Mouse (Mus musculus): ENCODE measurements around the gene Zbtb9. TPM values are rescaled to one million over a fixed set of nuclear protein-coding genes. Genes with fewer than 3 reads are reported as not detected.

Gene Zbtb9
- total and polyA plus RNA-seq, 2 experiments from 2014 or later = 6.6 to 16.1 TPM

GRCm38 (mm10) chr17:27039432-27040102, 66.6 kb downstream of the Zbtb9 start:
- no peaks in the 10 kb centered on the region for H3K9me3 ChIP-seq (ENCODE audit: low read length)
- H3K9ac ChIP-seq (replicated peaks; ENCODE audit: low read length, poor library complexity, severe bottlenecking) = no peak overlapping the region
- 70% methylated on average over 10 of the region's 10 CpGs for WGBS
- no peak overlapping the region for H3K4me2 ChIP-seq (ENCODE audit: low read depth, low read length, poor library complexity, severe bottlenecking)
- no peak overlapping the region for H3K27ac ChIP-seq (ENCODE audit: low read depth, low read length)
- DNase-seq (ENCODE audit: low spot score) (no peak), ATAC-seq (ENCODE audit: low FRiP score) (no peak)
- H3K4me3 ChIP-seq (ENCODE audit: low read depth, low read length) = no peak overlapping the region
- no peak for TF ChIP-seq CTCF (IDR thresholded peaks at IDR 0.05)
- no peaks in the 10 kb centered on the region for H3K27me3 ChIP-seq (ENCODE audit: insufficient read depth, low read length)
- 0 out of 2 replicates have a peak, but pooled peaks cover 6% of the 10 kb centered on the region for H3K4me1 ChIP-seq (ENCODE audit: insufficient read depth, low read length)
- H3K36me3 ChIP-seq (ENCODE audit: insufficient read depth, low read length) = no peaks in the 10 kb centered on the region

DNA sequence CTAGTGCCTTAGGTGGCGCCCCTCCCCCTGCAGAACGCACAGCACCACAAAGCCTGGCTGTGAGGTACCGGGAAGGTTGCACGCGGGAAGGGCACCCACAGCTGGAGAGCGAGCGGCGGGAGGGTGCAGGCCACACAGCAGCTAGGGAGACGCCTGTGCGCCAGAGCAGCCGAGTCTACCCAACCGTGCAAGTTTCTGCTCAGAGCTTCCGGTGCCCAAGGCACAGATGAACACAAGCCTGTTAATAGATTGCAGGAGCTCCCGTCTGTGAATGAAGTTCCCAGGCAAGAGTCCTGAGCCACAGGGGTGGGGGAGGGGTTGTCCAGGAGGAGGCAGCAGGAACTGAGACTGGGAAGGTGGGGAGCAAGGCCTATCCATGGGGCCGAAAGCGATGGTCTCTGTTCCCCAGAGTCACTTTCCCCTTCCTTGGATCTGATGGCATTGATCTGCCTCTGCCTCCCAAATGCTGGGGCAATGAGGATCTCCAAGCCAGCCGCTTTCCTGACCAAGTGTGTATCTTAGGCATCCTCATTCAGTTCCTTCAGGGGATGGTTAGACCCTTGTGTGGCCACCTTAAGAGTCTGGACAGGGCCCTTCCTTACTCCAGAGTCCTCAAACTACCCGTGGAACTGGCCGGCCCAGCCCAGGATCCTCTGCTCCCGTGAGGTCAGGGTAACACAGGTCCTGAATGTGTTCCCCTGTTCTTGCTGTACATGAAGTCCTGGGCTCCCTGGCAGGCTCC, 67.5 kb downstream of the Zbtb9 start:
- Histone ChIP-seq H3K9ac (replicated peaks; ENCODE audit: low read length, poor library complexity, severe bottlenecking) (no peak overlapping the region), H3K27me3 (ENCODE audit: insufficient read depth, low read length) (no peaks in the 10 kb centered on the region), H3K4me2 (ENCODE audit: low read depth, low read length, poor library complexity, severe bottlenecking) (peak overlapping the region; percentile 26), H3K4me1 (ENCODE audit: insufficient read depth, low read length) (0 out of 2 replicates have a peak, but pooled peaks cover 6% of the 10 kb centered on the region), H3K9me3 (ENCODE audit: low read length) (no peaks in the 10 kb centered on the region), H3K27ac (ENCODE audit: low read depth, low read length) (no peak overlapping the region), H3K4me3 (ENCODE audit: low read depth, low read length) (no peak overlapping the region), H3K36me3 (ENCODE audit: insufficient read depth, low read length) (no peaks in the 10 kb centered on the region)
- no peak for TF ChIP-seq CTCF (IDR thresholded peaks at IDR 0.05)
- ATAC-seq (ENCODE audit: low FRiP score) = no peak
- no peak for DNase-seq (ENCODE audit: low spot score)
- 17% methylated on average over 20 of the region's 20 CpGs for WGBS

- no peaks in the 10 kb centered on the region for H3K27me3 ChIP-seq (ENCODE audit: insufficient read depth, low read length)
Measured at GRCm38 (mm10) chr17:27041046-27041786, 68.2 kb downstream of the Zbtb9 start.

GRCm38 (mm10) chr17:27041787-27042055, 68.8 kb downstream of the Zbtb9 start:
- ATAC-seq (ENCODE audit: low FRiP score) (no peak), DNase-seq (ENCODE audit: low spot score) (no peak)
- Histone ChIP-seq H3K27ac (ENCODE audit: low read depth, low read length) (no peak overlapping the region), H3K27me3 (ENCODE audit: insufficient read depth, low read length) (no peaks in the 10 kb centered on the region), H3K9me3 (ENCODE audit: low read length) (no peaks in the 10 kb centered on the region), H3K4me1 (ENCODE audit: insufficient read depth, low read length) (0 out of 2 replicates have a peak, but pooled peaks cover 6% of the 10 kb centered on the region), H3K9ac (replicated peaks; ENCODE audit: low read length, poor library complexity, severe bottlenecking) (no peak overlapping the region), H3K36me3 (ENCODE audit: insufficient read depth, low read length) (no peaks in the 10 kb centered on the region), H3K4me2 (ENCODE audit: low read depth, low read length, poor library complexity, severe bottlenecking) (no peak overlapping the region), H3K4me3 (ENCODE audit: low read depth, low read length) (no peak overlapping the region)
- 82% methylated on average over 2 of the region's 2 CpGs for WGBS
- no peak for TF ChIP-seq CTCF (IDR thresholded peaks at IDR 0.05)

More at GRCm38 (mm10) chr17:27041046-27041786, 68.2 kb downstream of the Zbtb9 start:
- Histone ChIP-seq H3K4me1 (ENCODE audit: insufficient read depth, low read length) (0 out of 2 replicates have a peak, but pooled peaks cover 6% of the 10 kb centered on the region), H3K27ac (ENCODE audit: low read depth, low read length) (no peak overlapping the region), H3K9me3 (ENCODE audit: low read length) (no peaks in the 10 kb centered on the region), H3K36me3 (ENCODE audit: insufficient read depth, low read length) (no peaks in the 10 kb centered on the region), H3K4me3 (ENCODE audit: low read depth, low read length) (no peak overlapping the region), H3K4me2 (ENCODE audit: low read depth, low read length, poor library complexity, severe bottlenecking) (no peak overlapping the region), H3K9ac (replicated peaks; ENCODE audit: low read length, poor library complexity, severe bottlenecking) (no peak overlapping the region)
- no peak for ATAC-seq (ENCODE audit: low FRiP score)
- WGBS = 53% methylated on average over 10 of the region's 13 CpGs
- DNase-seq (ENCODE audit: low spot score) = no peak
- no peak for TF ChIP-seq CTCF (IDR thresholded peaks at IDR 0.05)

DNA sequence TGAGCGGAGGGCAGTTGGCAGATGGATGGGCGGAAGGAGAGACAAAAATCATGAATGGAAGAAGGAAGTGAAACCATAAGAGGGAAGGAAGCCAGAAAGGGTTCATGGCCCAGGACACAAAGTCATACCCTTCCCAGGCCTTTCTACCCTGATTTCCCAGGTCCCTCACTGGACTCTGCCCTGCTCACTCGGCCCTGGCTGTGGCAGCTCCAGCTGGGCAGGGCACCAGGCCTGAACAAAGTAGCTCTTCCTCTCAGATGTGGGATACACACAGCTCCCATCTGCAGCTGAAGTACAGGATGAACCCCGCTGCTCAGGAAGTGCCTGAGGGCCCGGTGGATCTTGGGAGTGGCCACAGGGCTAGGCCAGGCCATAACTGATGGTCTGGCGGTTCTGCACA, 69.9 kb downstream of the Zbtb9 start:
- Histone ChIP-seq H3K9ac (replicated peaks; ENCODE audit: low read length, poor library complexity, severe bottlenecking) (no peak overlapping the region), H3K27me3 (ENCODE audit: insufficient read depth, low read length) (no peaks in the 10 kb centered on the region), H3K4me2 (ENCODE audit: low read depth, low read length, poor library complexity, severe bottlenecking) (no peak overlapping the region), H3K36me3 (ENCODE audit: insufficient read depth, low read length) (no peaks in the 10 kb centered on the region), H3K27ac (ENCODE audit: low read depth, low read length) (no peak overlapping the region), H3K4me1 (ENCODE audit: insufficient read depth, low read length) (0 out of 2 replicates have a peak, but pooled peaks cover 6% of the 10 kb centered on the region), H3K9me3 (ENCODE audit: low read length) (no peaks in the 10 kb centered on the region), H3K4me3 (ENCODE audit: low read depth, low read length) (no peak overlapping the region)
- TF ChIP-seq CTCF (IDR thresholded peaks at IDR 0.05) = no peak
- 76% methylated on average over 6 of the region's 6 CpGs for WGBS
- DNase-seq (ENCODE audit: low spot score) = no peak
- no peak for ATAC-seq (ENCODE audit: low FRiP score)

Data from midbrain, postnatal 0 days (tissue).